Mouse (Mus musculus): ENCODE measurements around the gene Camk2d.

Gene Camk2d

DNA sequence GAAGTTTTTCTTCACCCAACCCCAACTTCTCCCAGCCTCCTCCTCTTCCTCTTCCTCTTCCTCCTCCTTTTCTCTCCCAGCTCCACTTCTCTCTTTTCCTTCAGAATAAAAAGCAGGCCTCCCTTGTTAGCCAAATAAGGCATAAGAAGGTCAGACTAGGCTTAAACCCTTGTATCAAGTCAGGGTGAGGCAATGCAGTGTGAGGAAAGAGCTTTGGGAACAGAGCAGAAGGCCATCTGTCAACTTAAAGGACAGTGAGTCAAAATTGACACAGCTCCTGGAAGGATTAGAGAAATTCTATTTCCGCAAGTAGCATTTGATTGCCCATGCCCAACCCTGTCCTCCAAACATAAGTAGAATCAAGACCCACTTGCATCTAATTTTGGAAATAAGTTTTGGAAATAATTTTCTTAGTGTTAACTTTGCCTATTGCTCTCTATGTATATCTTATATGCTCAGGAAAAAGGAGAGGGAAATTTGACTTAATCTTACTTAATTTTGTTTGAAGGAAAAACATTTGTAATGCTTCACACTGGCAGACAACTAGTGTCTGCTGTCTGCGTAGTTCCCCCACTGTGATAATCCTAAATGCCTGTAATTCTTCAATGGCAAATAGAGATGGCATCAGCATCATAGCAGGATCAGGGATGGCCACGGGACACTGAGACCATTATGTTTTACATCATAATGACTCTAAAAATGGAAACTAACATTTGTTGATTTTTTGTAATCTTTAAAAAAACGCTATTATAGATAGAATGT lies 16.8 kb downstream of the Camk2d start:
- DNase-seq (ENCODE audit: low read depth, low spot score): no peak

GRCm38 (mm10) chr3:126613510-126614128 lies 17.5 kb downstream of the Camk2d start:
- no peak for DNase-seq (ENCODE audit: low read depth, low spot score)

- no peak for DNase-seq (ENCODE audit: low read depth, low spot score)
Observed at GRCm38 (mm10) chr3:126615306-126615705, 19.2 kb downstream of the Camk2d start.

DNA sequence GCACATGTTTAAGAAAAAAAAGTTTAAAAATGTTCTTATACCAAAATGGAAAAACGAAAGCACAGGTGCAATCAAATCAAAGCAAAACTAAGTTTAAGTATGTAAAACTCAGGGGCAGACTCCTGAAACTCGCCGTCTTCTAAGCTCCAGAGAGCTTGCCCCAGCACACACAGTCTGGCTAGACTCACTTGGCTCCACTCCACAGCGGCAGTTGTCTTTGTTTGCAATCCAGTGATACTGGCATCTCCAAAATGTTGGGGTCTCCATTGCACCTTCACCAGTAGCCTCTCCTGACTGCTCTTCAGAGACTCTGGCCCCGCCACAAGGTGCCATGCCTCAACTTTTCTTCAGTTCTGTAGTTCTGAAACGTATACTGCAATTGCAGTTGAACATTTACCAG lies 24.1 kb downstream of the Camk2d start:
- no peak for DNase-seq (ENCODE audit: low read depth, low spot score)

GRCm38 (mm10) chr3:126622509-126622908 lies 26.4 kb downstream of the Camk2d start:
- DNase-seq (ENCODE audit: low read depth, low spot score): no peak

GRCm38 (mm10) chr3:126624994-126625763 lies 29.1 kb downstream of the Camk2d start:
- DNase-seq (ENCODE audit: low read depth, low spot score): no peak

DNA sequence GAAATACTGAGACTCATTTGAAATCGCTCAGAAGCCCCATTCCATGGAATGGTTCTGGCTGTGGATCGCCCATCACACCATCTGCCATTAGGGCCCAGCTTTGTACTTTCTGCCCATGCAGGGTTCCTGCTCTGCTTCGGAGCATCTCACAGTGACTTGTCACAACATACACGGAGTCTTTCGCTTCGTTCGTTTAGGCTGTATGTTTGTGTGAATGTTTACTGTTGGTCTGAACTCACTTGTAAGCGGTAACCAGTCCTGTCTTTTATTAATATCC lies 29.6 kb downstream of the Camk2d start:
- no peak for DNase-seq (ENCODE audit: low read depth, low spot score)

DNA sequence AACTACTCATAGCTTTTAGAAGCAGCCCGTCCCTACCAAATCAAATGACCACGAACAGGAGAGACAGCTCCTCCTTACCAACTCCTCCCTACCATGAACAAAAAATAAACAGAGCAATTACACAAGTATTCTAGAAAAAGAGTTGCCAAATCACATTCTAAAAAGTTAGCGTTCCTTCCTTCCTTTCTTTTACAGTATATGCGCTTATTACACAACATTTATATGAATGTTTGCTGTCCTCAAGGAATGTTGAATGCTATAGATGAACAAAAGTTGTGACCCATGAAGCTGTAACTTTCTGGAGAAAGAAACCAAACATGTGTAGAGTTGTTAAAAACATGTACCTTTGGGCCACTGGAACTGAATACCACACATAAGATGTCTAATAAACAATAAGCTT lies 31.9 kb downstream of the Camk2d start:
- no peak for DNase-seq (ENCODE audit: low read depth, low spot score)

DNA sequence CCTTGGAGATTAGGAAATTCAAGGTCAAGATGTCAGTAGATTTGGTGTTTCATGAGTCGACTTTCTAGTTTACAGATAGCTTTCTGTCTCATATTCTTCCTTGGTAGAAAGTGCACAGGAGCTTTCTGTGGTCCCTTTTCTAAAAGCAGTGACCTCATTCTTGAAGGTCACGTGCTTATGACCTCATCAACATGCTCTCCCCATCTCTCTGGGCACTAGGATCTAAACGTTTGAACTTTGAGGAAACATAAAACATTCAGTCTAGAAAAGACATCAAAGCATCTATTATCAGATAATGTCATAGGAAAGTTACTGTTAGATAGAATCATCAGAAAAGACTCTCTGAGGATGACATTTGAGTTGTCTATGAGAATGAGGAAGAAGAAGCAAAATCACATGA lies 32.3 kb downstream of the Camk2d start:
- no peak for DNase-seq (ENCODE audit: low read depth, low spot score)

DNA sequence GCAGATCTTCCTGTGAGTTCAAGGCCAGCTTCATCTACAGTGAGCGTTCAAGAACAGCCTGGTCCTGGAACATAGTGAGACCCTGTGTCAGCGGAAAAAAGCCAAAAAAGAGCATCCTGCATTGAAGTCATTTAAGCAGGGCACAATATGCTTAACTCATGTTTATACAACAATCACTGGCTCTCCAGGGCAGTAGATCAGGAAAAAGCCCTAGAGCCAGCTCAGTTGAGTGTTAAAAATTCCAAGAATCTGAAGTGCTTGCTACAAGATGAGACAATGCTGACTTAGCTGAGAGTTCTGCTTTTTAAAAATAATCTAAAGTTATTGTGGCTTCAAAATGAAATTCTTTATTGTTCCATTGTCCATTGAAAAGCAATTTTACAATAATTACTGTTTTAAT lies 32.9 kb downstream of the Camk2d start:
- no peak for DNase-seq (ENCODE audit: low read depth, low spot score)

- no peak for DNase-seq (ENCODE audit: low read depth, low spot score)
Observed at GRCm38 (mm10) chr3:126630111-126630869, 34.2 kb downstream of the Camk2d start.

DNA sequence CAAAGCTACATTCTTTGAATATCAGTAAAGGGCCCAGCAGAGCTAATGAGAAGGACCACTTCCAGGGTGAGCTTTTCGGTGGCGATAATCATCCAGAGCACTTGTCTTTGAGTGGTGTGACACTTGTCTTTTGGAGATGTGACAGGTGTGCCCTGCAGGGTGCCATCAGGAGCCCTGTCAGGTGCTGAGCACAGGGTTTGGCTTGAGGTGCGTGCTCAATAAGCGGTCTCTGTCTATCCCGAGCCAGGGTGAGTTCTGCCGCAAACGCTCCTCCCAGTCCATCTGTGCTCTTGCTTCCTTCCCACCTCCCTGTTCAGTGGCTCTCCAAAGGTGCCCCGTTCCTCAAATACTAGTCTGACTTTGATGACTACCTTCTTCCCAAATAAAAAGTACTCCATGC lies 35.5 kb downstream of the Camk2d start:
- DNase-seq (ENCODE audit: low read depth, low spot score): no peak

GRCm38 (mm10) chr3:126632580-126632979 lies 36.5 kb downstream of the Camk2d start:
- DNase-seq (ENCODE audit: low read depth, low spot score): no peak

- no peak for DNase-seq (ENCODE audit: low read depth, low spot score)
Observed at GRCm38 (mm10) chr3:126634171-126634570, 38.1 kb downstream of the Camk2d start.

DNA sequence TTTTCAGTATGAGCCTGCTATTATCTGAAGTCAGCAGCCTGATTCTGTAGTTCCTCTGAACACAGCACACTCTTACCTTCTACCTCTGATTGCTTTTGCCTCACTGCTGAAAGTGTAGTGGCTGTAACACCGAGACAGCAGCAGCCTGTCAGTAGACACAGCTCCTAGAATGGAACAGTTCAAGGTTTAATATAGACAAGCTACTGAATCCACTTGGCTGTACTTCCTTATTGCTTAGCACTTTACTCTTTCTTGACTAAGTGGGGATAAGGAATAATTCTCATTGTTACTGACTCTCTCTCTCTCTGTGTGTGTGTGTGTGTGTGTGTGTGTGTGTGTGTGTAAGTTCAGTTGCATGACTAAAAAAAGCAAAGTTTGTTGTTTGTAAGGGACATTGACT lies 42.2 kb downstream of the Camk2d start:
- DNase-seq (ENCODE audit: low read depth, low spot score): no peak

- DNase-seq (ENCODE audit: low read depth, low spot score): no peak
Observed at GRCm38 (mm10) chr3:126639098-126639513, 43.0 kb downstream of the Camk2d start.

DNA sequence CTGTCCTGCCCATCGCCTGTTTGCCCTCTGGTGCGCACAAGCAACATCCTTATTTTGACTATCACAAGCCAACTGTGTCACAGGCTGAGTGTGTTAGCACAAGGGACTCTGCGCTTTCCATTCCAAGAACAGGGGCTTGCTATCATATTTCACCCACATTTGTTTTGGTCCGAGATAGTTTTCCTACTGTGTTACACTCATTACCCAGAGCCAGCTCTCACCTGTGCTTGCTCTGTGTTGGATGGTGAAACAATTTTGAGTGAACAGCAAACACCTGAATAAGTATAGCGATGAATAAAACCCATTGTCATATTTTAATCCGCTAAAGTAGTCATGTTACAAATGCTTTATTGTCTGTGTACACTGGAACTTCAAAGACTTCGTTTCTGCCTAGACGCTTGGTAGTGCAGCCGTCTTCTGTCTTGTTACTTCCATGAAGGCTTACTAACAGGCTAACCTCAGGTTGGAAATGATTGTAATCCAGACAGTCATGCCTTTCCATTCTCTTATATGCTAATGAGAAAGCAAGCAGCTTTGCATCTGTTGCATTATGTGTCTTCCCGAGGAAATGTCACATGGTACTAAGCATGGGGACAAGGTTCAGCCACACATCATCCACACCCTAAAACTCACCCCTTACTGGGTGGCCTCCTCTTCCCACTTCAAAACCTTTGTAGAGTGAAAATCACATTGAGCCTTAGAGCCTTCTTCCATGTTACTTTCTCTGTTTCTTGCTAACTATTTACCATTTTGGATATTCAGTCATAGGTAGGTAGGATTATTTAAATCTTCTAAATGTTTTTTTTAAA lies 44.5 kb downstream of the Camk2d start:
- DNase-seq (ENCODE audit: low read depth, low spot score): no peak

GRCm38 (mm10) chr3:126641451-126641850 lies 45.3 kb downstream of the Camk2d start:
- no peak for DNase-seq (ENCODE audit: low read depth, low spot score)

- DNase-seq (ENCODE audit: low read depth, low spot score): no peak
Observed at GRCm38 (mm10) chr3:126643071-126644010, 47.2 kb downstream of the Camk2d start.

- no peak for DNase-seq (ENCODE audit: low read depth, low spot score)
Observed at GRCm38 (mm10) chr3:126650332-126650731, 54.2 kb downstream of the Camk2d start.
